Mouse (Mus musculus) neural tube, embryonic 11.5 days (tissue): ENCODE results near the gene Sdk2. TPM values are rescaled to one million over a fixed set of nuclear protein-coding genes. Genes with fewer than 3 reads are reported as not detected.
A peak's percentile ranks its signal among the peaks of the same experiment; 100 is the strongest.

Experiments used
- ATAC-seq: fragments of 200-750 bp; cut with Nextera tagmentation; 2 replicates; pipeline ENCODE4 v1.8.0; 2017; ENCODE audit warnings: moderate number of reproducible peaks, mild to moderate bottlenecking, moderate TSS enrichment, moderate library complexity; ENCODE audit not compliant: insufficient read depth, low FRiP score, low TSS enrichment
- DNase-seq: peaks from one replicate; pipeline ENCODE4 v3.0.0-alpha.2; 2015; ENCODE audit warnings: low spot score
- H3K27ac ChIP-seq: fragments of 300-500 bp; sonication (generic); 2 replicates; pipeline ENCODE4 v1.5.1; 2014; ENCODE audit warnings: low read depth, mild to moderate bottlenecking, low read length
- H3K27me3 ChIP-seq: fragments of 300-500 bp; sonication (generic); 2 replicates; pipeline ENCODE4 v1.6.1; 2014; ENCODE audit warnings: mild to moderate bottlenecking, low read length, mixed read lengths; ENCODE audit not compliant: control insufficient read depth, insufficient read depth
- H3K36me3 ChIP-seq: fragments of 300-500 bp; sonication (generic); 2 replicates; pipeline ENCODE4 v1.6.1; 2014; ENCODE audit warnings: mild to moderate bottlenecking, low read length, moderate library complexity, mixed read lengths; ENCODE audit not compliant: control insufficient read depth, insufficient read depth
- H3K4me1 ChIP-seq: fragments of 300-500 bp; sonication (generic); 2 replicates; pipeline ENCODE4 v1.6.1; 2014; ENCODE audit warnings: low read length, mixed read lengths; ENCODE audit not compliant: control insufficient read depth, insufficient read depth
- H3K4me2 ChIP-seq: fragments of 300-500 bp; sonication (generic); 2 replicates; pipeline ENCODE4 v1.6.1; 2014; ENCODE audit warnings: low read depth, mild to moderate bottlenecking, moderate library complexity
- H3K4me3 ChIP-seq: fragments of 300-500 bp; sonication (generic); 2 replicates; pipeline ENCODE4 v1.5.1; 2014; ENCODE audit warnings: low read depth, low read length
- H3K9ac ChIP-seq: fragments of 300-500 bp; sonication (generic); 2 replicates; pipeline ENCODE4 v1.6.1; 2014; ENCODE audit warnings: mild to moderate bottlenecking, low read length
- H3K9me3 ChIP-seq: fragments of 300-500 bp; sonication (generic); 2 replicates; pipeline ENCODE4 v1.6.1; 2016; ENCODE audit warnings: low read length; ENCODE audit not compliant: control insufficient read depth
- WGBS: fragments of 180-500 bp; shearing (Covaris S2); extraction: QIAGEN DNeasy Blood & Tissue Kit; methylation state at CpG from one replicate; pipeline ENCODE4 v1.1.7; 2014; 5-methylcytosine and 5-hydroxymethylcytosine counted together
- polyA plus RNA-seq: library from polyadenylated mRNA; unstranded; fragments of >200 nt; fragmentation: Nextera tagmentation; extraction: Ambion mirVana; gene quantifications from 2 replicates; pipeline ENCODE4 v1.2.1, GENCODE M21; 2014

The Sdk2 gene
- polyA plus RNA-seq, 1 experiment from 2014 or later, result 4.2 TPM

DNA sequence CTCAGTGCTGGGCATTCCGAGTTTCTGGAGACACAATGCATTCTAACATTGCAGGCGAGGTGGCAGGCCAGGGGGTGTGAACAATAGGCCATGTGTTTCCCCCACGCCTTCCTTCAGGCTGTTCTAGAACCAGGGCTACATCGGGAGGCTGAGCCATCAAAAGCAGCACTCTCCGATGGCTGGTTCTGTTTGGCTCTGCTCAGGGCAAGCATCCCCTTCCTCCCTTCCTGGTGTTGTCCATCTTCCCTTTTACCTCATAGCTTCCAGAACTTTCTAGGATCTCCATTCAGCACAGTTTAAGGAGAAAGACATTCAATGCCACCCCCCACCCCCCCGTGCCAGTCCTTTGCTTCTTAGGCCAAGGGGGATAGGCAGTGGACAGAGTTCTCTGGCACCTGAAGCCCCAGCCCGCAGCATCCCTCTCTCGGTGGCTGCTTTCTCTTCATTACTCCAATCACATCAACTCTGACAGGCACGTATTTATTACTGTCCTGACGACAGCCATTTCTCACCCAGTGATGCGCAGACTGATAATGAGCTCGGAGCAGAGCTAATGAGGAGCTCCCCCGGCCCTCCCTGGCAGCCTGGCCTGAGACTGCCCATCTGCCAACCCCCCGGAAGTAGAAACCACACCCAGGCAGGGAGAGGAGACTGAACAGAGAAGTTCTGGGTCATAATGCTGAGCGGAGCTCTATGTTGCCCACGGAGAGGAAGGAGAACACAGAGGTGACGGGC, 12.1 kb downstream of the Sdk2 start:
- H3K4me2 ChIP-seq, result no peak overlapping the region
- no peak overlapping the region for H3K27ac ChIP-seq
- H3K9me3 ChIP-seq, result no peaks in the 10 kb centered on the region
- H3K4me1 ChIP-seq, result peaks cover 6% of the 10 kb centered on the region; the same call in 1 of the 2 replicates
- no peaks in the 10 kb centered on the region for H3K36me3 ChIP-seq
- H3K9ac ChIP-seq, result no peak overlapping the region
- ATAC-seq (no peak), DNase-seq (no peak)
- no peak overlapping the region for H3K4me3 ChIP-seq
- WGBS, result 68% methylated on average over 17 of the region's 17 CpGs
- H3K27me3 ChIP-seq, result no peaks in the 10 kb centered on the region

DNA sequence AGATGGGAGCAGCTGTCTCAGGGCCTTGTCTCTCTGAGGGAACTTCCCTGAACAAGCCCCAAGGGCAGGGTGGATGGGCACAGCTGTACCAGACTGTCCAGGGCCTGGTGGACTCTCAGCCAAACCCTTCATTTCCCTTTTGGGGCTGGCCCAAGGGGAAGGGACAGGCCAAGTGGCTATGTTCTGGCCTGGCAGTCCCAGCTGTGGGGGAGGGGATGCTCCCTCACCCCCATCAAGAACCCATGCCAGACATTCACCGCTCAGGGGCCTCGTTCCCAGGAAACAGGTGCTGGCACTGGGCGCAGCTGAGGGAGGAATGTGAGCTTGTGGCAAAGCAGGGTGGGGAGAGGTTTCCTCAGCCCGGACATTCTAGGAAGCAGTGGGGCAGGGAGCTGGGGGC, 15.5 kb downstream of the Sdk2 start:
- H3K9ac ChIP-seq, result no peak overlapping the region
- peaks cover 24% of the 10 kb centered on the region for H3K4me1 ChIP-seq
- DNase-seq (no peak), ATAC-seq (no peak)
- H3K9me3 ChIP-seq, result no peaks in the 10 kb centered on the region
- H3K27ac ChIP-seq, result no peak overlapping the region
- H3K27me3 ChIP-seq, result no peaks in the 10 kb centered on the region
- 66% methylated on average over 4 of the region's 4 CpGs for whole genome bisulfite sequencing
- no peak overlapping the region for H3K4me3 ChIP-seq
- H3K36me3 ChIP-seq, result no peaks in the 10 kb centered on the region
- no peak overlapping the region for H3K4me2 ChIP-seq

DNA sequence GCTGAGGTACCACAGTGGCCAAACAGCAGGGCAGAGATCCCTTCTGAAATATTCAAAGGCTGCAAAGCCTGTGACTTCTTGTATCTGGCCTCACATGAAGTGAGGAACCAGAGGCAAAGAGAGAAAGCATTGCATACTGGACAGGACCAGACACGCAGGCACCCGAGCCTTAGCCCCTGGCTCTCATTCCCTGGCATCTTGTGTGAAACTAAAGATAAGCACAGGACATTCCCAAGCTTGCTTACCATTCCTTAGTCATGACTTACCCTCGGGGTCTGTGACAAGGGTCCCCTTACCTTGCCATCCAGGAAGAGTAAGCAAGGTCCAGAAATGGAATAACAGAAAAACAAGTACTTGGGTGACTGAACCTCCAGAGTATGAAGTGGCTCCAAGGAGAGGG, 16.3 kb downstream of the Sdk2 start:
- no peak for ATAC-seq
- WGBS, result 88% methylated on average over 3 of the region's 3 CpGs
- H3K4me1 ChIP-seq, result peaks cover 24% of the 10 kb centered on the region

DNA sequence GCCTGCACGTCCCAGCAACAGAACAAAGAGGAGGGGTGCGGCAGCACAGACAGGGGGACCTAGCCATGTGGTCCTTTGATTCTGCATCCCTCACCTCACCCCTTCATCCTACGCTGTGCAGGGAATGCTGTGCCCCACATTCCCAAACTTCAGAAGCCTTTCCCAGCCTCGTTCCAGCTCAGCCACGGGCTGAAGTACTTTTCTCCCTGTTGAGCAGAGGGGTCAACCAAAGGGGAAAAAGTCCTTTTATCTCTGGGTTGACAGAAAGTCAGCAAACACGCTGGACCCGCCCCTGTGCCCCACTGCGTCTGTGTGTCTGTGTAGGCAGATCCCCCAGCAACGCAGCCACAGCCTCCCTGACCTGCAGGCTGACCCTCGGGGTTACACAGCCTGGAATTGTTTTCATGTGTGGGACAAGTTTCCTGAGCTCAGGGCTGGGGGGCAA, 18.9 kb downstream of the Sdk2 start:
- peak overlapping the region; percentile 20; the same call in 1 of the 2 replicates for H3K9ac ChIP-seq
- no peaks in the 10 kb centered on the region for H3K27me3 ChIP-seq
- no peaks in the 10 kb centered on the region for H3K9me3 ChIP-seq
- peaks cover 29% of the 10 kb centered on the region for H3K4me1 ChIP-seq
- H3K4me2 ChIP-seq, result peak overlapping the region; percentile 8; the same call in 1 of the 2 replicates
- WGBS, result 4% methylated on average over 10 of the region's 10 CpGs
- H3K4me3 ChIP-seq, result no peak overlapping the region
- ATAC-seq (peak; percentile 72; the same call in 1 of the 2 replicates), DNase-seq (peak; percentile 80)
- H3K27ac ChIP-seq, result peak overlapping the region; percentile 49
- no peaks in the 10 kb centered on the region for H3K36me3 ChIP-seq

More for the DNA sequence above, 16.3 kb downstream of the Sdk2 start:
- Histone ChIP-seq H3K27ac (no peak overlapping the region), H3K9me3 (no peaks in the 10 kb centered on the region), H3K4me3 (no peak overlapping the region), H3K27me3 (no peaks in the 10 kb centered on the region), H3K36me3 (no peaks in the 10 kb centered on the region), H3K4me2 (no peak overlapping the region), H3K9ac (no peak overlapping the region)
- no peak for DNase-seq

GRCm38 (mm10) chr11:114046927-114047326, 19.9 kb downstream of the Sdk2 start:
- Histone ChIP-seq H3K4me3 (no peak overlapping the region), H3K9me3 (no peaks in the 10 kb centered on the region), H3K4me2 (no peak overlapping the region), H3K27ac (no peak overlapping the region), H3K27me3 (no peaks in the 10 kb centered on the region), H3K4me1 (peaks cover 29% of the 10 kb centered on the region), H3K9ac (no peak overlapping the region), H3K36me3 (no peaks in the 10 kb centered on the region)
- 93% methylated on average over 5 of the region's 5 CpGs for WGBS
- ATAC-seq, result no peak
- DNase-seq, result no peak

- H3K27me3 ChIP-seq, result no peaks in the 10 kb centered on the region
- ATAC-seq, result no peak
- H3K4me1 ChIP-seq, result peaks cover 38% of the 10 kb centered on the region
- no peak overlapping the region for H3K4me2 ChIP-seq
- WGBS, result 64% methylated on average over 4 of the region's 4 CpGs
- H3K36me3 ChIP-seq, result no peaks in the 10 kb centered on the region
- no peak overlapping the region for H3K4me3 ChIP-seq
- no peaks in the 10 kb centered on the region for H3K9me3 ChIP-seq
- no peak overlapping the region for H3K27ac ChIP-seq
- H3K9ac ChIP-seq, result no peak overlapping the region
- no peak for DNase-seq
Observed at GRCm38 (mm10) chr11:114044373-114044772, 22.5 kb downstream of the Sdk2 start.

- ATAC-seq (no peak), DNase-seq (no peak)
- 55% methylated on average over 7 of the region's 7 CpGs for WGBS
- H3K4me3 ChIP-seq, result no peak overlapping the region
- no peak overlapping the region for H3K4me2 ChIP-seq
- H3K9ac ChIP-seq, result no peak overlapping the region
- no peak overlapping the region for H3K27ac ChIP-seq
- H3K4me1 ChIP-seq, result peaks cover 33% of the 10 kb centered on the region
- H3K27me3 ChIP-seq, result no peaks in the 10 kb centered on the region
- H3K36me3 ChIP-seq, result no peaks in the 10 kb centered on the region
- H3K9me3 ChIP-seq, result no peaks in the 10 kb centered on the region
Observed at GRCm38 (mm10) chr11:114043530-114043929, 23.3 kb downstream of the Sdk2 start.

DNA sequence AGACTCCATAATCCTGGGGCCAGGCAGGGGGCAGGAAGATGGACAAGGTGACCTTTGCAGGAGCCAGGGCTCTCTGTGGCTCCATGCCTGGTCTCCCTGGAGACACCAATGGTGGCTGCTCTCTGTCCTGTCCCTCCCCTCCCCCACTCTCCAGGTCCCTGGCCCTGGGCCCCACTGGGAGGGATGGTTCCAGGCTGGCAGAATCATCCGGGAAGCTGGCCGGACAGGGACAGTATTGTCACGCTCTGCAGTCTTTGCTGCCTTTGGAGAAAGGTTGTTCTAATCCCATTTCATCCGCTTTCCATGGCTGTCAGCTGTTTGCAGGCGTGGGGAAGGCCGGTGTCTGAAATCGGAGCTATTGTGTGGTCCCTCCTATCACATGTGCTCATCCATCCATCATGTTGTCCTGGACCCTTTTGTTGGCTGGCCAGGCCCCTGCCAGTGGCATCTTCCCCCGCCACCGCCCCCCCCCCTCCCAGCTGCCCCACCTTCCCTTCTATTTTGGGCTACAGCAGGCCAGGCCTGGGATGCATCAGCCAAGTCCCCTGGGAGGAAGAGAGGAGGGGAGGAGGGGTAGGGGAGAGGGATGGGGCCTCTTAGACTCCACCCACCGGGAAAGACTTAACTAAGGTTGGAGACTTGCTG, 26.3 kb downstream of the Sdk2 start:
- peak overlapping the region; percentile 75 for H3K27ac ChIP-seq
- WGBS, result 2% methylated on average over 10 of the region's 10 CpGs
- H3K9me3 ChIP-seq, result no peaks in the 10 kb centered on the region
- H3K4me1 ChIP-seq, result peaks cover 22% of the 10 kb centered on the region; the same call in 1 of the 2 replicates
- H3K36me3 ChIP-seq, result no peaks in the 10 kb centered on the region
- no peaks in the 10 kb centered on the region for H3K27me3 ChIP-seq
- ATAC-seq (peak; percentile 94), DNase-seq (peak; percentile 81)
- H3K4me2 ChIP-seq, result no peak overlapping the region
- no peak overlapping the region for H3K4me3 ChIP-seq
- H3K9ac ChIP-seq, result no peak overlapping the region

GRCm38 (mm10) chr11:114038036-114038435, 28.8 kb downstream of the Sdk2 start:
- no peak overlapping the region for H3K4me3 ChIP-seq
- DNase-seq (no peak), ATAC-seq (no peak)
- no peaks in the 10 kb centered on the region for H3K9me3 ChIP-seq
- H3K4me2 ChIP-seq, result no peak overlapping the region
- H3K36me3 ChIP-seq, result no peaks in the 10 kb centered on the region
- no peak overlapping the region for H3K9ac ChIP-seq
- H3K4me1 ChIP-seq, result peaks cover 17% of the 10 kb centered on the region; the same call in 1 of the 2 replicates
- no peak overlapping the region for H3K27ac ChIP-seq
- H3K27me3 ChIP-seq, result no peaks in the 10 kb centered on the region
- WGBS, result 84% methylated on average over 8 of the region's 8 CpGs
